Mouse (Mus musculus) layer of hippocampus, adult 18-20 months (tissue): Measurements from ENCODE around the gene Sv2b. TPM values are rescaled to one million over a fixed set of nuclear protein-coding genes. Genes with fewer than 3 reads are reported as not detected.
A peak's percentile ranks its signal among the peaks of the same experiment; 100 is the strongest.

ENCODE experiments used
- DNase-seq, 2 experiments: peaks; one replicate each; pipeline ENCODE4 v3.0.0; 2022; ENCODE audit warnings: low spot score in 2 of 2
- total RNA-seq, 2 experiments: library from RNA; stranded (reverse); gene quantifications; 2 replicates each; pipeline ENCODE4 v1.2.3; 2021

The Sv2b gene
- total RNA-seq, 2 experiments from 2014 or later, result 305 to 312 TPM

DNA sequence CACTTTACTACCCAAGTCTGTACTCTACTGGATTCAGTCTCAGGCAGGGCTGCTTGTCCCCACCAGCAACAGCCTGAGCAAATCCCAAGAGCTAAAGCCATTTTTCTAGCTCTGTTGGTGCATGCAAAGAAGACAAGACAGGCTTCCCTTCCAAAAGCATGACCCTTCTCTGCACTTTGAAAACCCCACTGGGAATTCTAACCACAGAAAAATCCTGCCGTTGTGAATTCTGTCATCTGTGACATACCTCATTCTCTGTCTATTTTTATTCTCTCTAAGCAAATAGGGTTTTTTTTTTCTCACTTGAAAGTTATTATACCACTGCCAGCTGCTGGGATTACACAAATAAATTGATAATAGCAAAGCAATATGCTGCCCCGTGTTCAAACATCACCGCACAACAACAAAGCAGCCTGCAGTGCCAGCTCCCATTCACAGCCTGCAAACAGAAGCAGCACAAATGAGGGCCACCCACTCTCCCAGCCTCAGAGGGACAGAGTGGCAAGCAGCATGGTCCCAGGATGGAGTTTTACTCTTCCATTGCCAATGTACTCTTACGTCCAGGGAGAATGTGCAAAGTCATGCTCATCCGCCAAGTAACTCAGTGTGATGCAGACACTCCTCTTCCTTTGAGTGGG lies 13.7 kb downstream of the Sv2b start:
- DNase-seq, result peak in 1 of 2 experiments; percentile 57

GRCm38 (mm10) chr7:75292246-75292645 lies 16.8 kb downstream of the Sv2b start:
- no peak for DNase-seq

DNA sequence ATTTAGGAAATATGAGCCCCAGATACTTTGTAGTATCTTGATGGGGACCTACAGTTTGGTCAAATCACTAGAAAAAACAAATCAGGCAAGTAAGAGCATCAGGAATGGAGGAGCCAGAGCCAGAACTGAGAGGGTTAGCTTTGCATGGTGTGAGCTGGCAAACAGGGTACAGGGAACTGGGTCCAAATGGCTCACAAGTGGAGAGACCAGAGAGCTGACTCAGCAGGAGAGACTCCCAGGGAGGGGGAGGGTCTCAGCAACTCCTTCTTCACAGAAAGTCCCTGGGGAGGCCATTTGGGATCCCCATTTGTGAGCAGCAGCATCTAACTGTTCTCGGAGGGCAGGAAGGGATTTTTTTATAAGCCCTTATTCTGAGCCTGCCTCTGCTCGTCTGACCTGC lies 18.5 kb downstream of the Sv2b start:
- DNase-seq, result no peak

- DNase-seq, result peak in 1 of 2 experiments; percentile 62
Observed at GRCm38 (mm10) chr7:75287237-75287636, 21.8 kb downstream of the Sv2b start.

GRCm38 (mm10) chr7:75282951-75283350 lies 26.1 kb downstream of the Sv2b start:
- no peak for DNase-seq

GRCm38 (mm10) chr7:75282080-75282650 lies 26.9 kb downstream of the Sv2b start:
- no peak for DNase-seq

DNA sequence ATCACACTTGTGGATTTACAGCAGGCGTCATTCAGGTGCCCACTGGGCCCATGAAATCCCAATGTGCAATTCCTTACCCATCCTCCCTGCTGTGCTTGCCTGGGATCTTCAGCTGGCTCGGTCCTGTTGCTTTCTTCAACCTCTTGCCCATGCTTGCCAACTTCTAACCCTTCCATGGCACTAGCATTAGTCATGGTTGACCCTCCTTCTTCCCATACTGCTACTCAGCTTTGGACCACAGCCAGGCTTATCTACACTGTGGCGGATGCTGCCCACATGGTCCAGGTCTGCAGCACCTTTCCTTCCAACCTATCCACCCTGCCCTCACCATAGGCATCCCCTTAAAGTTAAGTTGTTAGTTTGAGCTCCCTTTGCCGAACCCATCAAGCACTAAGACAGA lies 28.0 kb downstream of the Sv2b start:
- DNase-seq, result no peak

DNA sequence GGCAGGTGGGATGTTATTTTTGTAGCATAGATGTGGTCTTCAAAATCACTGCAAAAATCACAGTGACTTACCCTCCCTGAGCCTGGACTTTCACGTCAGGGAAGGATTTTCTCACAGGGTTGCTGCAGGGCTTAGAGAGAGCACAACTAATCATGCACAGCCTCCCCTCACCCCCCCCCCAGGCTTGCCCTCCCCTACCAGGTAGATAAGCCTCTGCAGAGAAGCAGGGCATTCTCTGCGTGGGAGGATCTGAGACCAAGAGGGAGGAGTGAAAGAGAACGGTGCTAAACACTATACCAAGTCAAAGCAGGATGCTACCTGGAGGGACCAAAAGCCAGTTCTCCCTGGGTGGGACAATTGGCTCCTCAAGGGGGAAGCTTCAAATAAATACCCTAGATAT lies 31.2 kb downstream of the Sv2b start:
- no peak for DNase-seq

GRCm38 (mm10) chr7:75276739-75277138 lies 32.3 kb downstream of the Sv2b start:
- DNase-seq, result no peak

DNA sequence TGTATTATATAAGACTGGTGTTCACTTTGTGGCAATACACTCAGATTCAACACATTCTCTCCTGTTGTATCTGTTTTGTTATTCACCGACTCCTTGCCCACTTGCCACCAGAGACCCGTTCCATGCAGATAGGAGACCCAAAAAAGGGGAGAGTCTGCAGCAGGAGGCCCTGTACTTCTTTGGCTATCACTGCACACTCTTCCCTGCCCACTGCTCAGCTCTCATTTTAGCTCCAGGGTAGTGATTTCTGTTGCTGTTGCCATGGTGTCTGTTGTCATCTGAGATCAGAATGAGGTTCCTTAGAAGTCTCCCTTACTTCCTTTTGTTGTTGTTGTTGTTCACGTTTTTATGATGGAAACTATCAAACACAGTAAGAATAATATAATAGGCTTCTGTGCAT lies 34.5 kb downstream of the Sv2b start:
- DNase-seq, result no peak

DNA sequence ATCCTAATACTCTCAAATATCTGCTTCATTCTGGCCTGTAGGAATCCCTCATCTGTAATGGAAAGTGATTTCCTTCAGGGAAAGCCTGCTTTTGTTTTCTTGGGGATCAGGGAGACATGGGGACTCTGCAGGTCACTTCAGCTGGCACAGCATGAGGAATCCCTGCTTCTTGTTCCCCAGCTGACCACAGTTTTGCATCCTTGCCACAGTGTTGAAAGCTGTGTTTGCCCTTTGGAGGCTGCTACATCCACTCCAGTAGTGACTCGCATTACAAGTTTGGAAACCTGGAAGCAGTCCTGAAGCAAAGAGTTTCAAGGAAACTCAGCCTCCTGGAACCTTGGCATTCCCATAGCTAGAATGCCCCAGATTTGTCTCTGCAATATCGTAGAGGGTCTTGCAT lies 35.4 kb downstream of the Sv2b start:
- no peak for DNase-seq

- peak in 1 of 2 experiments; percentile 36 for DNase-seq
Observed at GRCm38 (mm10) chr7:75271921-75272381, 37.1 kb downstream of the Sv2b start.

- DNase-seq, result no peak
Observed at GRCm38 (mm10) chr7:75271306-75271705, 37.8 kb downstream of the Sv2b start.

GRCm38 (mm10) chr7:75267236-75267635 lies 41.8 kb downstream of the Sv2b start:
- DNase-seq, result no peak

DNA sequence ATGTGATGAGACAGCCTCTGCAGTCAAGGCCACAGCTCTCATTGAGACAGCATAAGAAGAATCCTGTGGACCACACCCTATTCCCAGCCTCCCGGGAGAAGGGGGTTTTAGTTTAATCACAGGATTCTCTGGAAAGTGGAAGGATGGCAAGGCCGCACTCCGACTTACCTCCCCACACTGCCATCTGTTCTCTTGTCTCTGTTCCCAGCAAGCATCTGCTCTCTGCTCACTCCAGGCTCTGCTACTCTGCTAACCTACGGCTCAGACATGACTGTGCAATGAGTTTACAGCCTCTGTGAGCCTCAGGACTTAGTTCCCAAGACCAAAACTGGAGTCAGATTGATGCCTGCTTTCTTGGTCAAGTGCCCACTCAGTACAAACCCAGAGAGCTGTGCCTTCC lies 43.8 kb downstream of the Sv2b start:
- peak; percentile 70 to 83 for DNase-seq

DNA sequence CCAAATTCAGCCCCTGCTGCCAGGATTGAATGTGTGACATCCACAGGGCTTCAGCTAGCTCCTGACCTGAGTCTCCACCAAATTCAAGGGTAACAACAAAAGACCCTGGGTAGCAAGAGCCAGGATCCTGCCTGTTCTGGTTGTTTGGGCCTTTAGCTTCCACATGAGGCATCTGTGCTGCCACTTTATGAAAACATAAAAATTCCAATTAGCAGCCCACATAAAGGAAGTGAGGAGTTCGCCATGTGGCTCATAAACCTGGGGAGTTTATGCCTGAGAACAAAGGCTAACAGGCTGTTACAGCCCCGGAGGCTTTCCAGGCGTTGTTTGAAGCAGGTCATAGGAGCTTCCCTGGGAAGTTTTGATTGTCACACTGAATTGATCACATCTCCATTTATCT lies 49.1 kb downstream of the Sv2b start:
- DNase-seq, result peak in 1 of 2 experiments; percentile 40

- DNase-seq, result peak in 1 of 2 experiments; percentile 38
Observed at GRCm38 (mm10) chr7:75253611-75254250, 55.3 kb downstream of the Sv2b start.

DNA sequence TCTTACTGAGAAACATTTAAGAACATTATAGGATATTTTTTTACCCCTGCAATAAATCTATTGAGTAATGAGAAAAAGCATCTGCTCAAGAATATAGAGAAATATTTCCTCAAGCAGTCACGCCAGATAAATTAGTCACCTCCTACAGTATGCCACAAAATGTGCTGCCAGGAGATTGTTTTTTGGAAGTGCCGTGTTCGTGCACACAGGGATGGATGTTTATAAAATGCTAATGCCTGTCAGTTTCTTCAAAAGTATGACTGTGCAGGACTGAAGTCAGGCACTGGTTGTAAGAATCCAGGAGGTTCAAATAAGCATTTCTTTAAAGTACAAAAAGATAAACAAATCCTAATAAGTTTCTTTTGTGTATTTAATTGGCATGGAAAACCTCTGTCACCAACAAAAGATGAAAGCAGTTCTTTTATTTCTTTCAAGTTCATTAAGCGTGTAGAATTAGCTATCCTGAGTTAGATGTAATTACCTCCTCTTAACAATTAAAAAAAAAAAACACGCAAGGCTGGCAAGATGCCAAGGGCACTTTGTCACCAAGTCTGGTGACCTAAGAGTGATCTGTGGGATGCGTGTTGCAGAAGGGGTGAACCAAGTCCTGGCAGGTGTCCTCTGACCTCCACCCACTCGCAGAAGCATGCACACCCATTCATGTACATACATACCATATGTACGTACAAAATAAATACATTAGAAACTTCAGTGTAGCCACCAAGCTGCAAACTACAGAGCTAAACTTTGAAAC lies 68.1 kb downstream of the Sv2b start:
- peak; percentile 42 to 50 for DNase-seq

GRCm38 (mm10) chr7:75236386-75236785 lies 72.7 kb downstream of the Sv2b start:
- DNase-seq, result no peak

DNA sequence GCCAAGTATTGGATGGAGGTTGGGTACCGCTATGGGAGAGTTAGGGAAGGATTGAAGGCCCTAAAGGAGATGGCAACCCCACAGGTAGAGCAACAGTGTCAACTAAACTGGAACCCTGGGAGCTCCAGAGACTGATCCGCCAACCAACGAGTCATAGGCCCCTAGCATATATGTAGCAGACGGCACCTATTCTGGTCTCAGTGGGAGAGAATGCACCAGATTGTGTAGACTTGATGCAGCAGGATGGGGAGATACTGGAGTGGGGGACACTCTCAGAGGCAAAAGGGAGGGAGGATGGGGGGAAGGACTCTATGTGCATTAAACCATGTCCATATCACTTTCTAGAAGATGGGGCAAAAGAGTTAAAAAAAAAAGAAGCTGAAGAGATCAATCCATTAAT lies 84.9 kb downstream of the Sv2b start:
- no peak for DNase-seq

DNA sequence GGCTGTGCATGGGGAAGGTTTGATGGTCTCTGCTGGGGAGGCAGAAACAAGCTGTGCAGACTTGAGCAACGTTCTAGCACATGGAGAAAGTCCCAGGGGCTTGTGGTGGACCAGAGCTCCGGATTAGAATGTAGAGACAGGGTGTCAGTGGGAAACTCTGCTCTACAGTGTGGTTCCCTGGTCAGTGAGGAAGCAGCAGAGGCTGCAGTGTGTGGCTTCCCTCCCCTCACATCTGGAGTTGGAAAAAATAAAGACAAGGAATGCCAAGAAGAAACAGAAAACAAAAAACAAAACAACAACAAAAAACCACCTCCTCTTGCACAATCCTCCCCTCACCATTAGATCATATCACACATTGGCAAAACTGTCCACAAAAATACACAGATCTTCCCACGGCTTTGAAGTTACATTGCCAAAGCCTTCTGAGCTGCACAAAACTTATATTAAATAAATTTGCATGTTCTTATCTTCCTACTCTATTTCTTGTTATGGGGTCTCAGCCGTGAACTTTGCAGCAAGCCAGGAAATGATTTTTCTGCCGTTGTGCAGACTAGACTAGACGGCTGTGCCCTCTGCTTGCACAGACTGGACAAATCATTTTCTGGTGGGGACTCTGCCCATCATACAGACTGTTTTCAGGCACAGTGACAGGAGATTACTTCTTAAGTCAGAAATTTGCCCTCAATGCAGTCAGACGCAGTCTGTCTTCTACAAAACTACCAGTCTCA lies 86.2 kb downstream of the Sv2b start:
- DNase-seq, result no peak
